Mouse (Mus musculus): Measurements from ENCODE around the gene Tln1.

DNA sequence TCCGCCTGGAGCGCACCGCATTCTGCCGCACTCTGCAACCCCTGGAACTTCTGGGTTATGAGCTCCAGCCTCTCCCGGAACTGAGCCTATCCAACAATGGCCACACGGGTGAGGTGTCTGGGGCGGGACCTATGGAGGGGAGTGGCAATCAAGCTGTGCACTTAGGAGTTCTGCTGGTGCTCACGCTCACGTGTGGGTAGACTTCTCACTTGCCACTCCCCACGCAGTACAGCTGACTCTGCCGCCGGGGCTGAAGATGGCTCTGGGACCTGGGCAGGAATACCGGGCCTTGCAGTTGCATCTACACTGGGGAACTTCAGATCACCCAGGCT lies 53.9 kb downstream of the Tln1 start:
- TF ChIP-seq EP300 (IDR thresholded peaks at IDR 0.05; ENCODE audit: low read depth), result no peak
- TF ChIP-seq CTCF (IDR thresholded peaks at IDR 0.05; ENCODE audit: low read depth), result peak; percentile 27; the same call in 1 of the 2 replicates

Measured in liver, embryonic 14.5 days (tissue).